Mouse (Mus musculus): ENCODE measurements around the gene Jak2. TPM values are rescaled to one million over a fixed set of nuclear protein-coding genes. Genes with fewer than 3 reads are reported as not detected.

Jak2 gene
- polyA plus RNA-seq, 1 experiment, result 37.4 TPM

GRCm38 (mm10) chr19:29294756-29295155 is 43.1 kb downstream of the Jak2 start:
- Histone ChIP-seq H3K27ac (ENCODE audit: insufficient read depth, low read length) (peak overlapping the region; percentile 87), H3K4me3 (ENCODE audit: insufficient read depth, low read length) (no peak overlapping the region), H3K4me1 (ENCODE audit: control insufficient read depth, insufficient read depth, low read length) (peaks cover 8% of the 10 kb centered on the region)
- no peak for TF ChIP-seq CTCF (IDR thresholded peaks at IDR 0.05; ENCODE audit: borderline replicate concordance, insufficient read depth, low read length)
- no peak for TF ChIP-seq POLR2A (IDR thresholded peaks at IDR 0.05; ENCODE audit: low read depth, low read length)

GRCm38 (mm10) chr19:29296166-29296565 is 44.5 kb downstream of the Jak2 start:
- H3K4me3 ChIP-seq (ENCODE audit: insufficient read depth, low read length), result no peak overlapping the region

GRCm38 (mm10) chr19:29297366-29297765 is 45.7 kb downstream of the Jak2 start:
- TF ChIP-seq POLR2A (IDR thresholded peaks at IDR 0.05; ENCODE audit: low read depth, low read length) (no peak), CTCF (IDR thresholded peaks at IDR 0.05; ENCODE audit: borderline replicate concordance, insufficient read depth, low read length) (no peak)
- peaks cover 7% of the 10 kb centered on the region for H3K4me1 ChIP-seq (ENCODE audit: control insufficient read depth, insufficient read depth, low read length)
- no peak overlapping the region for H3K4me3 ChIP-seq (ENCODE audit: insufficient read depth, low read length)
- H3K27ac ChIP-seq (ENCODE audit: insufficient read depth, low read length), result no peak overlapping the region

More at GRCm38 (mm10) chr19:29296166-29296565, 44.5 kb downstream of the Jak2 start:
- H3K4me1 ChIP-seq (ENCODE audit: control insufficient read depth, insufficient read depth, low read length), result peaks cover 8% of the 10 kb centered on the region
- no peak for TF ChIP-seq POLR2A (IDR thresholded peaks at IDR 0.05; ENCODE audit: low read depth, low read length)
- no peak for TF ChIP-seq CTCF (IDR thresholded peaks at IDR 0.05; ENCODE audit: borderline replicate concordance, insufficient read depth, low read length)
- no peak overlapping the region for H3K27ac ChIP-seq (ENCODE audit: insufficient read depth, low read length)

- Histone ChIP-seq H3K4me1 (ENCODE audit: control insufficient read depth, insufficient read depth, low read length) (no peaks in the 10 kb centered on the region), H3K4me3 (ENCODE audit: insufficient read depth, low read length) (no peak overlapping the region), H3K27ac (ENCODE audit: insufficient read depth, low read length) (no peak overlapping the region)
- TF ChIP-seq CTCF (IDR thresholded peaks at IDR 0.05; ENCODE audit: borderline replicate concordance, insufficient read depth, low read length) (no peak), POLR2A (IDR thresholded peaks at IDR 0.05; ENCODE audit: low read depth, low read length) (no peak)
Measured at GRCm38 (mm10) chr19:29300919-29301318, 49.3 kb downstream of the Jak2 start.

- no peak for TF ChIP-seq CTCF (IDR thresholded peaks at IDR 0.05; ENCODE audit: borderline replicate concordance, insufficient read depth, low read length)
- no peak for TF ChIP-seq POLR2A (IDR thresholded peaks at IDR 0.05; ENCODE audit: low read depth, low read length)
Measured at GRCm38 (mm10) chr19:29302119-29302518, 50.5 kb downstream of the Jak2 start.

GRCm38 (mm10) chr19:29308832-29309231 is 57.2 kb downstream of the Jak2 start:
- no peaks in the 10 kb centered on the region for H3K4me1 ChIP-seq (ENCODE audit: control insufficient read depth, insufficient read depth, low read length)
- no peak for TF ChIP-seq CTCF (IDR thresholded peaks at IDR 0.05; ENCODE audit: borderline replicate concordance, insufficient read depth, low read length)
- no peak overlapping the region for H3K27ac ChIP-seq (ENCODE audit: insufficient read depth, low read length)
- H3K4me3 ChIP-seq (ENCODE audit: insufficient read depth, low read length), result no peak overlapping the region

More at GRCm38 (mm10) chr19:29302119-29302518, 50.5 kb downstream of the Jak2 start:
- Histone ChIP-seq H3K4me1 (ENCODE audit: control insufficient read depth, insufficient read depth, low read length) (no peaks in the 10 kb centered on the region), H3K27ac (ENCODE audit: insufficient read depth, low read length) (no peak overlapping the region), H3K4me3 (ENCODE audit: insufficient read depth, low read length) (no peak overlapping the region)

- TF ChIP-seq POLR2A (IDR thresholded peaks at IDR 0.05; ENCODE audit: low read depth, low read length) (no peak), CTCF (IDR thresholded peaks at IDR 0.05; ENCODE audit: borderline replicate concordance, insufficient read depth, low read length) (no peak)
- Histone ChIP-seq H3K27ac (ENCODE audit: insufficient read depth, low read length) (no peak overlapping the region), H3K4me1 (ENCODE audit: control insufficient read depth, insufficient read depth, low read length) (no peaks in the 10 kb centered on the region), H3K4me3 (ENCODE audit: insufficient read depth, low read length) (no peak overlapping the region)
Measured at GRCm38 (mm10) chr19:29311791-29312190, 60.2 kb downstream of the Jak2 start.

- TF ChIP-seq CTCF (IDR thresholded peaks at IDR 0.05; ENCODE audit: borderline replicate concordance, insufficient read depth, low read length) (no peak), POLR2A (IDR thresholded peaks at IDR 0.05; ENCODE audit: low read depth, low read length) (no peak)
- Histone ChIP-seq H3K4me3 (ENCODE audit: insufficient read depth, low read length) (no peak overlapping the region), H3K4me1 (ENCODE audit: control insufficient read depth, insufficient read depth, low read length) (no peaks in the 10 kb centered on the region), H3K27ac (ENCODE audit: insufficient read depth, low read length) (no peak overlapping the region)
Measured at GRCm38 (mm10) chr19:29312661-29313060, 61.0 kb downstream of the Jak2 start.

- Histone ChIP-seq H3K27ac (ENCODE audit: insufficient read depth, low read length) (no peak overlapping the region), H3K4me1 (ENCODE audit: control insufficient read depth, insufficient read depth, low read length) (no peaks in the 10 kb centered on the region; the same call in 1 of the 2 replicates), H3K4me3 (ENCODE audit: insufficient read depth, low read length) (no peak overlapping the region)
- TF ChIP-seq CTCF (IDR thresholded peaks at IDR 0.05; ENCODE audit: borderline replicate concordance, insufficient read depth, low read length), result no peak
- TF ChIP-seq POLR2A (IDR thresholded peaks at IDR 0.05; ENCODE audit: low read depth, low read length), result no peak
Measured at GRCm38 (mm10) chr19:29323416-29324049, 71.9 kb downstream of the Jak2 start.

- no peak for TF ChIP-seq CTCF (IDR thresholded peaks at IDR 0.05; ENCODE audit: borderline replicate concordance, insufficient read depth, low read length)
- TF ChIP-seq POLR2A (IDR thresholded peaks at IDR 0.05; ENCODE audit: low read depth, low read length), result peak; percentile 81
- peak within 1 kb of the TSS; percentile 49 for H3K4me3 ChIP-seq (ENCODE audit: insufficient read depth, low read length)
- H3K27ac ChIP-seq (ENCODE audit: insufficient read depth, low read length), result no peak within 1 kb of the TSS
- no peaks in the 10 kb centered on the region; the same call in 1 of the 2 replicates for H3K4me1 ChIP-seq (ENCODE audit: control insufficient read depth, insufficient read depth, low read length)
Measured at GRCm38 (mm10) chr19:29325053-29325851, 73.6 kb downstream of the Jak2 start, which contains the start of gene Insl6. Insl6 (minus strand) TSS chr19:29325356.
